Mouse (Mus musculus) forebrain, embryonic 13.5 days (tissue): ENCODE results near the gene Krtap9-1. TPM values are rescaled to one million over a fixed set of nuclear protein-coding genes. Genes with fewer than 3 reads are reported as not detected.

Experiments
- polyA plus RNA-seq: library from polyadenylated mRNA; unstranded; fragments of >200 nt; fragmentation: Nextera tagmentation; extraction: Ambion mirVana; gene quantifications from 2 replicates; pipeline ENCODE4 v1.2.1, GENCODE M21; 2015

Gene Krtap9-1
- polyA plus RNA-seq, 1 experiment from 2014 or later, result not detected

Other genes with a start within 250 kb of the Krtap9-1 start
- not detected in 2 replicates for gene Krtap4-1, start 245.2 kb upstream of the Krtap9-1 start, polyA plus RNA-seq
- not detected in 2 replicates for gene Krtap4-2, start 238.3 kb upstream of the Krtap9-1 start, polyA plus RNA-seq
- gene Krtap4-7, start 229.3 kb upstream of the Krtap9-1 start, polyA plus RNA-seq, result not detected in 2 replicates
- not detected in 2 replicates for gene Gm11555, start 223.2 kb upstream of the Krtap9-1 start, polyA plus RNA-seq
- not detected in 2 replicates for gene Gm11563, start 214.4 kb upstream of the Krtap9-1 start, polyA plus RNA-seq
- not detected in 2 replicates for gene Krtap4-6, start 207.4 kb upstream of the Krtap9-1 start, polyA plus RNA-seq
- not detected in 2 replicates for gene Gm14190, start 182.6 kb upstream of the Krtap9-1 start, polyA plus RNA-seq
- gene Gm14180, start 139.1 kb upstream of the Krtap9-1 start, polyA plus RNA-seq, result not detected in 2 replicates
- not detected in 2 replicates for gene Gm11595, start 100.5 kb upstream of the Krtap9-1 start, polyA plus RNA-seq
- gene Krtap4-8, start 92.7 kb upstream of the Krtap9-1 start, polyA plus RNA-seq, result not detected in 2 replicates
- not detected in 2 replicates for gene Krtap4-9, start 88.2 kb upstream of the Krtap9-1 start, polyA plus RNA-seq
- gene Gm11596, start 79.9 kb upstream of the Krtap9-1 start, polyA plus RNA-seq, result not detected in 2 replicates
- not detected in 2 replicates for gene Gm11569, start 74.5 kb upstream of the Krtap9-1 start, polyA plus RNA-seq
- not detected in 2 replicates for gene Gm11554, start 68.9 kb upstream of the Krtap9-1 start, polyA plus RNA-seq
- gene Krtap4-13, start 63.5 kb upstream of the Krtap9-1 start, polyA plus RNA-seq, result not detected in 2 replicates
- not detected in 2 replicates for gene Gm11564, start 57.7 kb upstream of the Krtap9-1 start, polyA plus RNA-seq
- gene 2300003K06Rik, start 35.3 kb upstream of the Krtap9-1 start, polyA plus RNA-seq, result not detected in 2 replicates
- gene Krtap4-16, start 21.8 kb upstream of the Krtap9-1 start, polyA plus RNA-seq, result not detected in 2 replicates
- gene Gm11568, start 15.5 kb upstream of the Krtap9-1 start, polyA plus RNA-seq, result not detected in 2 replicates
- not detected in 2 replicates for gene Gm11559, start 8.9 kb upstream of the Krtap9-1 start, polyA plus RNA-seq
- gene Gm11567, start 5.8 kb downstream of the Krtap9-1 start, polyA plus RNA-seq, result not detected in 2 replicates
- not detected in 2 replicates for gene Krtap31-1, start 34.5 kb downstream of the Krtap9-1 start, polyA plus RNA-seq
- not detected in 2 replicates for gene Gm11565, start 41.4 kb downstream of the Krtap9-1 start, polyA plus RNA-seq
- gene Krtap31-2, start 62.9 kb downstream of the Krtap9-1 start, polyA plus RNA-seq, result not detected in 2 replicates
- not detected in 2 replicates for gene Krtap9-5, start 75.1 kb downstream of the Krtap9-1 start, polyA plus RNA-seq
- gene Krtap29-1, start 105.7 kb downstream of the Krtap9-1 start, polyA plus RNA-seq, result not detected in 2 replicates
- not detected in 2 replicates for gene Krtap16-1, start 113.2 kb downstream of the Krtap9-1 start, polyA plus RNA-seq
- not detected in 2 replicates for gene Krtap17-1, start 120.6 kb downstream of the Krtap9-1 start, polyA plus RNA-seq
- gene Krt33a, start 142.8 kb downstream of the Krtap9-1 start, polyA plus RNA-seq, result not detected in 2 replicates
- not detected in 2 replicates for gene Krt33b, start 156.5 kb downstream of the Krtap9-1 start, polyA plus RNA-seq
- gene Krt34, start 168.2 kb downstream of the Krtap9-1 start, polyA plus RNA-seq, result not detected in 2 replicates
- not detected in 2 replicates for gene Krt31, start 177.2 kb downstream of the Krtap9-1 start, polyA plus RNA-seq
- gene Krt32, start 214.8 kb downstream of the Krtap9-1 start, polyA plus RNA-seq, result not detected in 2 replicates
- not detected in 2 replicates for gene Krt35, start 222.9 kb downstream of the Krtap9-1 start, polyA plus RNA-seq
- not detected in 2 replicates for gene Krt36, start 232.2 kb downstream of the Krtap9-1 start, polyA plus RNA-seq
- gene Krt13, start 248.2 kb downstream of the Krtap9-1 start, polyA plus RNA-seq, result not detected in 2 replicates